Mouse (Mus musculus) midbrain, postnatal 0 days (tissue): ENCODE data around the gene Dennd2a. TPM values are rescaled to one million over a fixed set of nuclear protein-coding genes. Genes with fewer than 3 reads are reported as not detected.

Source experiments
- ATAC-seq: fragments of 200-750 bp; cut with Nextera tagmentation; 2 replicates; pipeline ENCODE4 v1.8.0; 2017; ENCODE audit warnings: moderate number of reproducible peaks, mild to moderate bottlenecking, moderate TSS enrichment, moderate library complexity; ENCODE audit not compliant: low FRiP score
- DNase-seq: peaks from one replicate; pipeline ENCODE4 v3.0.0-alpha.2; 2015; ENCODE audit warnings: low spot score
- H3K27ac ChIP-seq: fragments of 300-500 bp; sonication (generic); 2 replicates; pipeline ENCODE4 v1.5.1; 2014; ENCODE audit warnings: low read depth, mild to moderate bottlenecking, low read length, mixed read lengths
- H3K27me3 ChIP-seq: fragments of 300-500 bp; sonication (generic); 2 replicates; pipeline ENCODE4 v1.6.1; 2014; ENCODE audit warnings: low read length, control low read depth, mixed read lengths; ENCODE audit not compliant: insufficient read depth
- H3K36me3 ChIP-seq: fragments of 300-500 bp; sonication (generic); 2 replicates; pipeline ENCODE4 v1.6.1; 2014; ENCODE audit warnings: low read length, control low read depth, mixed read lengths; ENCODE audit not compliant: insufficient read depth
- H3K4me1 ChIP-seq: fragments of 300-500 bp; sonication (generic); 2 replicates; pipeline ENCODE4 v1.6.1; 2014; ENCODE audit warnings: mild to moderate bottlenecking, control low read depth, antibody characterized with exemption, low read length, mixed read lengths; ENCODE audit not compliant: insufficient read depth
- H3K4me2 ChIP-seq: fragments of 300-500 bp; sonication (generic); 2 replicates; pipeline ENCODE4 v1.6.1; 2014; ENCODE audit warnings: low read depth, mild to moderate bottlenecking, low read length, mixed read lengths; ENCODE audit not compliant: poor library complexity, severe bottlenecking
- H3K4me3 ChIP-seq: fragments of 300-500 bp; sonication (generic); 2 replicates; pipeline ENCODE4 v1.5.1; 2014; ENCODE audit warnings: low read depth, mild to moderate bottlenecking, low read length, moderate library complexity
- H3K9ac ChIP-seq: fragments of 300-500 bp; sonication (generic); replicated peaks from 2 replicates; pipeline ENCODE4 v1.6.1; 2014; ENCODE audit warnings: mild to moderate bottlenecking, low read length, moderate library complexity, mixed read lengths; ENCODE audit not compliant: poor library complexity, severe bottlenecking
- H3K9me3 ChIP-seq: fragments of 300-500 bp; sonication (generic); 2 replicates; pipeline ENCODE4 v1.6.1; 2016; ENCODE audit warnings: low read length, control low read depth
- CTCF ChIP-seq: IDR thresholded peaks from 2 replicates; pipeline ENCODE4 v1.5.1; 2016; ENCODE audit warnings: antibody characterized with exemption, mild to moderate bottlenecking
- WGBS: fragments of 180-500 bp; shearing (Covaris S2); extraction: QIAGEN DNeasy Blood & Tissue Kit; methylation state at CpG from one replicate; pipeline ENCODE4 v1.1.7; 2014; 5-methylcytosine and 5-hydroxymethylcytosine counted together
- polyA plus RNA-seq: library from polyadenylated mRNA; unstranded; fragments of >200 nt; fragmentation: Nextera tagmentation; extraction: Ambion mirVana; gene quantifications from 2 replicates; pipeline ENCODE4 v1.2.1, GENCODE M21; 2015
- total RNA-seq: library from RNA; depleted of rRNA; stranded (reverse); fragments of >200 nt; gene quantifications from 2 replicates; pipeline ENCODE4 v1.2.3, GENCODE M21; 2014; rRNA removed

The Dennd2a gene
- total RNA-seq (15.9 and 22.4 TPM in 2 replicates), polyA plus RNA-seq (7.8 and 9.8 TPM in 2 replicates)

GRCm38 (mm10) chr6:39557723-39558261, at the start of gene Dennd2a:
Dennd2a (minus strand) TSS chr6:39557867.
- 1% methylated on average over 33 of the region's 50 CpGs for WGBS
- H3K4me3 ChIP-seq, result peak within 1 kb of the TSS; percentile 88

DNA sequence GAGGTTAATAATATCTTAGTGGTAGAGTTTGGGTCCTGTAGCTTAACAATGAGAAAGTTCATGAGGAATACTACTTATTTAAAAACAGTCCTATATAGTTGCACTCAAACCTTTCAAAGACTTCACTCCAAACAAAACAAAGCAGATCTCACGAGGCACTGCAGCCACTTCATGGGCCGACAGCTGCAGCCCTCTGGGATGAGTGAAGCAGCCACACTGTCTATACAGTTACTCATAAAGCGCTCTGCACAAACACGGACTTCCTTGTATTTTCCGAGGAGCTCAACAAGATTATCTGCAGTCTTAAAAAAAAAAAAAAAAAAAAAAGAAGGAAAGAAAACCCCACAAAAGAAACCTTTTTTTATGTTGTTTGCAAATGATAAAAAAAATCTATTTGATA, 49.7 kb upstream of the Dennd2a start:
- no peak for ATAC-seq
- H3K36me3 ChIP-seq, result peaks cover 5% of the 10 kb centered on the region; the same call in 1 of the 2 replicates
- H3K4me2 ChIP-seq, result no peak overlapping the region
- no peak overlapping the region for H3K9ac ChIP-seq
- no peak overlapping the region for H3K27ac ChIP-seq
- 68% methylated on average over 5 of the region's 5 CpGs for WGBS
- H3K9me3 ChIP-seq, result no peaks in the 10 kb centered on the region
- H3K4me3 ChIP-seq, result no peak overlapping the region
- no peaks in the 10 kb centered on the region for H3K27me3 ChIP-seq
- H3K4me1 ChIP-seq, result no peaks in the 10 kb centered on the region
- TF ChIP-seq CTCF, result no peak
- no peak for DNase-seq

More at GRCm38 (mm10) chr6:39557723-39558261, at the start of gene Dennd2a:
- H3K4me1 ChIP-seq, result peaks cover 13% of the 10 kb centered on the region; the same call in 1 of the 2 replicates
- ATAC-seq (peak; percentile 91), DNase-seq (peak; percentile 94)
- H3K27me3 ChIP-seq, result no peaks in the 10 kb centered on the region
- peak within 1 kb of the TSS; percentile 85 for H3K27ac ChIP-seq
- H3K4me2 ChIP-seq, result peak within 1 kb of the TSS; percentile 69
- H3K9me3 ChIP-seq, result no peaks in the 10 kb centered on the region
- H3K9ac ChIP-seq, result peak within 1 kb of the TSS; percentile 74
- TF ChIP-seq CTCF, result no peak
- no peaks in the 10 kb centered on the region for H3K36me3 ChIP-seq

DNA sequence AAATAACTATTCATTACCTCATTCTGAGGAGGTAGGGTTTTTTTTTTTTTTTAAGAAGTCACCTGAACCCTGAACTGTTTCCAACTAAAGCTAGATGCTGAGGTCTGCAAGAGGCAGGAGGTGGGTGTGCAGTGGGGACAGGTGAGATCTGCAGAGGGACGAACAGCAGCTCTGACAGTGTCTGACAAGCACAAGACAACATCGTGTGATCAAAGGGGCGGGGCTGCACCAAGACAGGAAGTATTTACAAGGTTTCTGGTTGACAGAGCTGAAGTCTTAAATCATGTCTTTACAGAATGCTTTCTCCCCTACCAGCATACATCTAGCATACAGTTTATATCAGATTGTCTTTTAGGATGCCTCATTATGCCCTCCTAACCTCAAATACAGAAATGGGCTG, 49.2 kb upstream of the Dennd2a start:
- no peak for ATAC-seq
- peaks cover 5% of the 10 kb centered on the region; the same call in 1 of the 2 replicates for H3K36me3 ChIP-seq
- 79% methylated on average over 3 of the region's 3 CpGs for WGBS
- no peaks in the 10 kb centered on the region for H3K9me3 ChIP-seq
- H3K27ac ChIP-seq, result no peak overlapping the region
- H3K4me3 ChIP-seq, result no peak overlapping the region
- no peak overlapping the region for H3K4me2 ChIP-seq
- no peak for TF ChIP-seq CTCF
- no peak for DNase-seq
- H3K27me3 ChIP-seq, result no peaks in the 10 kb centered on the region
- H3K9ac ChIP-seq, result no peak overlapping the region
- no peaks in the 10 kb centered on the region for H3K4me1 ChIP-seq

- Histone ChIP-seq H3K4me3 (no peak overlapping the region), H3K4me1 (no peaks in the 10 kb centered on the region), H3K9me3 (no peaks in the 10 kb centered on the region), H3K27ac (no peak overlapping the region), H3K4me2 (no peak overlapping the region), H3K36me3 (peaks cover 5% of the 10 kb centered on the region; the same call in 1 of the 2 replicates), H3K9ac (no peak overlapping the region), H3K27me3 (no peaks in the 10 kb centered on the region)
- DNase-seq, result no peak
- no peak for TF ChIP-seq CTCF
- WGBS, result 87% methylated on average over 6 of the region's 6 CpGs
- no peak for ATAC-seq
These were observed 48.4 kb upstream of the Dennd2a start for GRCm38 (mm10) chr6:39606056-39606455.

DNA sequence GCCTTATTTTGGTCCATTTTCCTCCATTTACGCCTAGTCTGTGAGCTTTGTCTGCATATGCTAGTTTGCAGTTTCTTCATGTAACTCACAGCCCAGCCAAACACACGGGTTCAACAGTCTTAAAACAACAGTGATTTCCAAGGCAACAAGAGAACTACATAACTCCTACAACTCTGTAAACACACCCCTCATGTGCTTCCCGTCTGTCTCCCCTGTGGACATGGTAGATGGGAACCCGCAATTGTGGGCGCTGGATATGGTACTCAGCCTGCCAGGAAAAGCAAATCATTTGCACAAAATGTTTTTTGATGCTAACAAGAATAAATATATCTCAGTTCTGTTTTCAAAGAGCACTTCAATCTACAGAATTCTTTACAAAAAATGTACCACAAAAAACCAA, 46.9 kb upstream of the Dennd2a start:
- Histone ChIP-seq H3K27me3 (no peaks in the 10 kb centered on the region), H3K36me3 (peaks cover 14% of the 10 kb centered on the region), H3K27ac (no peak overlapping the region), H3K4me3 (no peak overlapping the region), H3K4me2 (no peak overlapping the region), H3K9me3 (no peaks in the 10 kb centered on the region), H3K9ac (no peak overlapping the region), H3K4me1 (no peaks in the 10 kb centered on the region)
- ATAC-seq, result no peak
- 86% methylated on average over 5 of the region's 5 CpGs for WGBS
- no peak for DNase-seq
- TF ChIP-seq CTCF, result no peak

- Histone ChIP-seq H3K27ac (no peak overlapping the region), H3K4me1 (no peaks in the 10 kb centered on the region), H3K4me3 (no peak overlapping the region), H3K36me3 (peaks cover 30% of the 10 kb centered on the region), H3K9me3 (no peaks in the 10 kb centered on the region), H3K9ac (no peak overlapping the region), H3K4me2 (no peak overlapping the region), H3K27me3 (no peaks in the 10 kb centered on the region)
- 88% methylated on average over 3 of the region's 3 CpGs for WGBS
- DNase-seq (no peak), ATAC-seq (no peak)
- TF ChIP-seq CTCF, result no peak
These were observed 44.2 kb upstream of the Dennd2a start for GRCm38 (mm10) chr6:39601828-39602227.
